In genomic region chr3:60615615-60616014, GRCm38 (mm10) we compare ENCODE assay signal across 14 mouse cellular contexts.
DNase-seq lines count a peak whose midpoint lies in the region; ATAC-seq lines count a peak whose summit lies in the region.
"Had no signal": no experiment of that assay in that cellular context is flagged by ENCODE, and none has a peak within 500 bp of the region (broad histone marks: within the 10 kb centered on the region; RNA-seq: fewer than 3 reads in every experiment).

No protein-coding gene starts in this region.

- H3K4me3 ChIP-seq in heart, embryonic 15.5 days = no peak overlapping the region
- no peak overlapping the region for H3K4me3 ChIP-seq in midbrain, embryonic 15.5 days
- H3K4me3 ChIP-seq in midbrain, embryonic 11.5 days (ENCODE audit: low read depth, low read length) = no peak overlapping the region
- H3K4me3 ChIP-seq: embryonic facial prominence, embryonic 12.5 days; hindbrain, embryonic 13.5 days; limb, embryonic 12.5 days had no signal

- peaks cover 18% of the 10 kb centered on the region; the same call in 1 of the 2 replicates for H3K36me3 ChIP-seq in heart, embryonic 15.5 days
- H3K36me3 ChIP-seq in midbrain, embryonic 15.5 days (replicated peaks) = no peaks in the 10 kb centered on the region
- H3K36me3 ChIP-seq in midbrain, embryonic 11.5 days (ENCODE audit: control insufficient read depth, insufficient read depth, low read length) = no peaks in the 10 kb centered on the region

- 0 out of 2 replicates have a peak overlapping the region, but pooled peaks have one; percentile 7 for H3K27ac ChIP-seq in heart, embryonic 15.5 days
- 0 out of 2 replicates have a peak overlapping the region, but pooled peaks have one; percentile 20 for H3K27ac ChIP-seq in midbrain, embryonic 15.5 days
- no peak overlapping the region for H3K27ac ChIP-seq in midbrain, embryonic 11.5 days (ENCODE audit: low read depth, low read length)
- H3K27ac ChIP-seq: embryonic facial prominence, embryonic 12.5 days; hindbrain, embryonic 13.5 days; limb, embryonic 12.5 days had no signal

- no peak overlapping the region for H3K4me2 ChIP-seq in heart, embryonic 15.5 days
- H3K4me2 ChIP-seq in midbrain, embryonic 15.5 days = peak overlapping the region; percentile 10
- no peak overlapping the region for H3K4me2 ChIP-seq in midbrain, embryonic 11.5 days
- H3K4me2 ChIP-seq: embryonic facial prominence, embryonic 12.5 days; hindbrain, embryonic 13.5 days; limb, embryonic 12.5 days had no signal

- ATAC-seq in heart, embryonic 15.5 days (replicated peaks; ENCODE audit: insufficient number of reproducible peaks, insufficient read depth, low FRiP score, low read depth) = no peak
- ATAC-seq in midbrain, embryonic 15.5 days (replicated peaks) = 0 out of 2 replicates have a peak, but pooled peaks have one; percentile 13
- no peak for ATAC-seq in midbrain, embryonic 11.5 days (ENCODE audit: low FRiP score)
- ATAC-seq in activated CD4-positive, CD25-positive, alpha-beta regulatory T cell, adult 4 months = peak; percentile 16

- 58% methylated on average over 7 of the region's 7 CpGs for WGBS in heart, embryonic 15.5 days
- WGBS in midbrain, embryonic 15.5 days = 64% methylated on average over 7 of the region's 7 CpGs
- WGBS in midbrain, embryonic 11.5 days = 71% methylated on average over 7 of the region's 7 CpGs

- no peaks in the 10 kb centered on the region for H3K9me3 ChIP-seq in heart, embryonic 15.5 days (replicated peaks)
- H3K9me3 ChIP-seq in midbrain, embryonic 15.5 days = no peaks in the 10 kb centered on the region
- no peaks in the 10 kb centered on the region for H3K9me3 ChIP-seq in midbrain, embryonic 11.5 days (ENCODE audit: control insufficient read depth, low read length)
- H3K9me3 ChIP-seq: embryonic facial prominence, embryonic 12.5 days; hindbrain, embryonic 13.5 days; limb, embryonic 12.5 days had no signal

- intact Hi-C loops in heart, postnatal 10 days (cut with DNase I) = loop anchor here (10.0 kb wide), 1 partner anchor 461 kb away; no protein-coding TSS in a partner anchor

- no peaks in the 10 kb centered on the region for H3K27me3 ChIP-seq in heart, embryonic 15.5 days
- no peaks in the 10 kb centered on the region for H3K27me3 ChIP-seq in midbrain, embryonic 15.5 days (replicated peaks)
- H3K27me3 ChIP-seq in midbrain, embryonic 11.5 days (ENCODE audit: control insufficient read depth, insufficient read depth, low read length) = no peaks in the 10 kb centered on the region
- H3K27me3 ChIP-seq: embryonic facial prominence, embryonic 12.5 days; hindbrain, embryonic 13.5 days; limb, embryonic 12.5 days had no signal

- H3K4me1 ChIP-seq in heart, embryonic 15.5 days (replicated peaks) = peaks cover 13% of the 10 kb centered on the region; the same call in 1 of the 2 replicates
- H3K4me1 ChIP-seq in midbrain, embryonic 15.5 days = no peaks in the 10 kb centered on the region
- H3K4me1 ChIP-seq in midbrain, embryonic 11.5 days (ENCODE audit: control insufficient read depth, insufficient read depth, low read length) = no peaks in the 10 kb centered on the region
- H3K4me1 ChIP-seq: embryonic facial prominence, embryonic 12.5 days had no signal

- H3K9ac ChIP-seq in heart, embryonic 15.5 days = no peak overlapping the region
- no peak overlapping the region for H3K9ac ChIP-seq in midbrain, embryonic 15.5 days
- H3K9ac ChIP-seq in midbrain, embryonic 11.5 days (ENCODE audit: low read length) = no peak overlapping the region
- H3K9ac ChIP-seq: embryonic facial prominence, embryonic 12.5 days; hindbrain, embryonic 13.5 days; limb, embryonic 12.5 days had no signal

- no peak for DNase-seq in heart, postnatal 10 days
- no peak for DNase-seq in midbrain, embryonic 11.5 days (ENCODE audit: low spot score, missing footprints)
- DNase-seq in thymus, postnatal 25 days = peak; percentile 37
- DNase-seq in ovary, postnatal 14 days (ENCODE audit: low spot score) = no peak
- no peak for DNase-seq in layer of hippocampus, postnatal 36 days
- DNase-seq: B cell, adult 2 months; cerebellum, adult 2 months; lung, postnatal 4 days had no signal

Comparison
In these comparisons a context has a peak if more than half of its experiments do, and no peak if none do; other contexts are left out.
1. ATAC-seq: peak in midbrain, embryonic 15.5 days (single experiment) and activated CD4-positive, CD25-positive, alpha-beta regulatory T cell, adult 4 months (single experiment); none in heart, embryonic 15.5 days (single experiment) and midbrain, embryonic 11.5 days (single experiment).